Mouse (Mus musculus): ENCODE measurements around the gene Kbtbd3.

DNA sequence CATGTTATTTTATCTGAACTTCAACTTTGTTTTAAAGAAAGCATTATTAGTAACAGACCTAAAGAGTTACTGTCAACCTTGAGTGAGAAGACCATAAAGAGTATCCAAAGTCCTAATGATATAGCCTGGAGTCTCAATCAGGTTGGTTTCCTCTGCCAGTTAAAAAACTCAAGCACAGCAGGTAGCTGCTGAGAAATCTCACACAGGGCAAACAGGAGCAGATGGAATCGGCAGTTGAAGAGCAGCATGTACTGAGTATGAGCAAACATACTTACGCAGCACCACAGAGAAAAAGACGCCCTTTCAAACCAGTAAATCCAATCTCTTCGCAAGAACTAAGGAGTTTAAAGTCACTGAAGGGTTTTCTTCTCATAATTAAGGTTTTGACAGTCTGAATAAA, 4.3 kb downstream of the Kbtbd3 start:
- TF ChIP-seq TAL1 (IDR thresholded peaks at IDR 0.05; ENCODE audit: low read length) (no peak), GATA1 (IDR thresholded peaks at IDR 0.05; ENCODE audit: low read length) (no peak)
